Mouse (Mus musculus) macrophage (primary cell): ENCODE data around the gene Xpc. TPM values are rescaled to one million over a fixed set of nuclear protein-coding genes. Genes with fewer than 3 reads are reported as not detected.

ENCODE experiments used
- H3K27ac ChIP-seq: fragments of 350-480 bp; formaldehyde crosslinking; 2 replicates; pipeline ENCODE4 v1.9.0; 2021
- H3K36me3 ChIP-seq: fragments of 350-480 bp; formaldehyde crosslinking; 2 replicates; pipeline ENCODE4 v1.9.0; 2021; ENCODE audit errors: inconsistent target
- H3K4me3 ChIP-seq: fragments of 350-480 bp; formaldehyde crosslinking; 2 replicates; pipeline ENCODE4 v1.9.0; 2021; ENCODE audit errors: inconsistent target
- H3K79me2 ChIP-seq: fragments of 350-480 bp; formaldehyde crosslinking; 2 replicates; pipeline ENCODE4 v1.9.0; 2021; ENCODE audit errors: inconsistent target
- WGBS: methylation state at CpG from one replicate; pipeline ENCODE4 v1.1.7; 2026; ENCODE audit warnings: inconsistent platforms; ENCODE audit not compliant: missing documents; 5-methylcytosine and 5-hydroxymethylcytosine counted together
- polyA plus RNA-seq: library from polyadenylated mRNA; stranded (reverse); fragments of 250-400 nt; gene quantifications from 3 replicates; pipeline ENCODE4 v1.2.4, GENCODE M21; 2018; ENCODE audit warnings: inconsistent platforms

Gene Xpc
- polyA plus RNA-seq, 1 experiment from 2014 or later: 14.5 TPM

GRCm38 (mm10) chr6:91534268-91534667, 18.6 kb upstream of the Xpc start:
- no peak overlapping the region for H3K27ac ChIP-seq
- no peaks in the 10 kb centered on the region for H3K79me2 ChIP-seq
- WGBS: 83% methylated on average over 4 of the region's 4 CpGs

GRCm38 (mm10) chr6:91533771-91534170, 18.1 kb upstream of the Xpc start:
- no peaks in the 10 kb centered on the region for H3K79me2 ChIP-seq
- WGBS: 89% methylated on average over 2 of the region's 2 CpGs

More at GRCm38 (mm10) chr6:91534268-91534667, 18.6 kb upstream of the Xpc start:
- Histone ChIP-seq H3K4me3 (no peak overlapping the region), H3K36me3 (no peaks in the 10 kb centered on the region)

GRCm38 (mm10) chr6:91533359-91533758, 17.7 kb upstream of the Xpc start:
- Histone ChIP-seq H3K27ac (no peak overlapping the region), H3K36me3 (no peaks in the 10 kb centered on the region), H3K79me2 (no peaks in the 10 kb centered on the region), H3K4me3 (no peak overlapping the region)
- WGBS: 90% methylated on average over 5 of the region's 5 CpGs

More at GRCm38 (mm10) chr6:91533771-91534170, 18.1 kb upstream of the Xpc start:
- Histone ChIP-seq H3K4me3 (no peak overlapping the region), H3K36me3 (no peaks in the 10 kb centered on the region), H3K27ac (no peak overlapping the region)

GRCm38 (mm10) chr6:91532661-91533060, 17.0 kb upstream of the Xpc start:
- Histone ChIP-seq H3K79me2 (no peaks in the 10 kb centered on the region), H3K36me3 (no peaks in the 10 kb centered on the region), H3K27ac (no peak overlapping the region), H3K4me3 (no peak overlapping the region)
- 90% methylated on average over 6 of the region's 6 CpGs for WGBS

- 91% methylated on average over 6 of the region's 6 CpGs for WGBS
- no peaks in the 10 kb centered on the region for H3K79me2 ChIP-seq
- H3K27ac ChIP-seq: no peak overlapping the region
- H3K4me3 ChIP-seq: no peak overlapping the region
- no peaks in the 10 kb centered on the region for H3K36me3 ChIP-seq
Observed at GRCm38 (mm10) chr6:91531276-91531675, 15.6 kb upstream of the Xpc start.

GRCm38 (mm10) chr6:91530673-91531072, 15.0 kb upstream of the Xpc start:
- H3K79me2 ChIP-seq: no peaks in the 10 kb centered on the region
- WGBS: 95% methylated on average over 8 of the region's 8 CpGs
- no peaks in the 10 kb centered on the region for H3K36me3 ChIP-seq
- H3K27ac ChIP-seq: no peak overlapping the region
- H3K4me3 ChIP-seq: no peak overlapping the region

- H3K4me3 ChIP-seq: no peak overlapping the region
- H3K36me3 ChIP-seq: 0 out of 2 replicates have a peak, but pooled peaks cover under 1% of the 10 kb centered on the region
- H3K79me2 ChIP-seq: no peaks in the 10 kb centered on the region
- WGBS: 94% methylated on average over 7 of the region's 7 CpGs
- H3K27ac ChIP-seq: no peak overlapping the region
Observed at GRCm38 (mm10) chr6:91528265-91528664, 12.6 kb upstream of the Xpc start.

GRCm38 (mm10) chr6:91527227-91527860, 11.7 kb upstream of the Xpc start:
- H3K27ac ChIP-seq: no peak overlapping the region
- H3K4me3 ChIP-seq: no peak overlapping the region
- H3K36me3 ChIP-seq: peaks cover 9% of the 10 kb centered on the region; the same call in 1 of the 2 replicates
- 60% methylated on average over 5 of the region's 5 CpGs for WGBS
- H3K79me2 ChIP-seq: no peaks in the 10 kb centered on the region

GRCm38 (mm10) chr6:91525544-91525943, 9.9 kb upstream of the Xpc start:
- H3K79me2 ChIP-seq: no peaks in the 10 kb centered on the region
- no peak overlapping the region for H3K27ac ChIP-seq
- 93% methylated on average over 4 of the region's 4 CpGs for WGBS
- H3K36me3 ChIP-seq: peaks cover 25% of the 10 kb centered on the region
- no peak overlapping the region for H3K4me3 ChIP-seq

GRCm38 (mm10) chr6:91522816-91523215, 7.1 kb upstream of the Xpc start:
- H3K4me3 ChIP-seq: no peak overlapping the region
- peaks cover 3% of the 10 kb centered on the region; the same call in 1 of the 2 replicates for H3K79me2 ChIP-seq
- WGBS: 87% methylated on average over 5 of the region's 5 CpGs
- H3K36me3 ChIP-seq: peaks cover 37% of the 10 kb centered on the region
- H3K27ac ChIP-seq: no peak overlapping the region

- Histone ChIP-seq H3K36me3 (peaks cover 37% of the 10 kb centered on the region), H3K4me3 (no peak overlapping the region), H3K79me2 (peaks cover 40% of the 10 kb centered on the region), H3K27ac (no peak overlapping the region)
- 9% methylated on average over 5 of the region's 7 CpGs for WGBS
Observed at GRCm38 (mm10) chr6:91518454-91519020, 2.8 kb upstream of the Xpc start.

GRCm38 (mm10) chr6:91514737-91515362, 838 bp downstream of the Xpc start:
- Histone ChIP-seq H3K27ac (no peak overlapping the region), H3K4me3 (peak overlapping the region; percentile 68), H3K36me3 (peaks cover 4% of the 10 kb centered on the region; the same call in 1 of the 2 replicates), H3K79me2 (peaks cover 52% of the 10 kb centered on the region)
- 9% methylated on average over 10 of the region's 10 CpGs for WGBS

- H3K4me3 ChIP-seq: no peak overlapping the region
- H3K36me3 ChIP-seq: no peaks in the 10 kb centered on the region
- no peak overlapping the region for H3K27ac ChIP-seq
- H3K79me2 ChIP-seq: peaks cover 52% of the 10 kb centered on the region
Observed at GRCm38 (mm10) chr6:91514135-91514534, 1.6 kb downstream of the Xpc start.

- H3K4me3 ChIP-seq: no peak overlapping the region
- 55% methylated on average over 10 of the region's 10 CpGs for WGBS
- H3K27ac ChIP-seq: no peak overlapping the region
- no peaks in the 10 kb centered on the region for H3K36me3 ChIP-seq
- peaks cover 28% of the 10 kb centered on the region; the same call in 1 of the 2 replicates for H3K79me2 ChIP-seq
Observed at GRCm38 (mm10) chr6:91510211-91510610, 5.5 kb downstream of the Xpc start.

- WGBS: 35% methylated on average over 7 of the region's 7 CpGs
- Histone ChIP-seq H3K4me3 (no peak overlapping the region), H3K36me3 (peaks cover 6% of the 10 kb centered on the region; the same call in 1 of the 2 replicates), H3K79me2 (peaks cover 19% of the 10 kb centered on the region; the same call in 1 of the 2 replicates), H3K27ac (no peak overlapping the region)
Observed at GRCm38 (mm10) chr6:91509326-91509725, 6.4 kb downstream of the Xpc start.
